Mouse (Mus musculus) brain, embryonic 18.5 days (tissue): ENCODE data around the gene E2f2.

Source experiments
- DNase-seq: peaks from one replicate; pipeline ENCODE4 v3.0.0-alpha.2; 2012; ENCODE audit warnings: low read depth, low spot score

The E2f2 gene

DNA sequence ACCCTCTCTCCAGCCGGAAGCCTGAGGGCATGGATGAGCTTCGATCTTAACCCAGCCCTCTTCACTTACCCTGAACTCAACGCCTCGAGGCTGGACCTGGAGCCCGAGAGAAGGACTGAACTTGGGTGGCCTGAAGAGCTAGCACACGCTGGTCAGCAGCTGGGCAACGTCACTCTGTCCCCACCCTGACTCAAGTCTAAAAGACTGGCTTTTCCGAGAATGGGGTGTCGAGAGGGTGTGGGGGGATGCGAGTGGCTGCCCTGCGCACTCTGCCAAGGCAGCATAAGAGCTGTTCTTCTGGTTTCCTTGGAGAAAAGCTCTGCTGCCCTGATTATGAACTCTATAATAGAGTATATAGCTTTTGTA is 27.3 kb upstream of the E2f2 start:
- no peak for DNase-seq

DNA sequence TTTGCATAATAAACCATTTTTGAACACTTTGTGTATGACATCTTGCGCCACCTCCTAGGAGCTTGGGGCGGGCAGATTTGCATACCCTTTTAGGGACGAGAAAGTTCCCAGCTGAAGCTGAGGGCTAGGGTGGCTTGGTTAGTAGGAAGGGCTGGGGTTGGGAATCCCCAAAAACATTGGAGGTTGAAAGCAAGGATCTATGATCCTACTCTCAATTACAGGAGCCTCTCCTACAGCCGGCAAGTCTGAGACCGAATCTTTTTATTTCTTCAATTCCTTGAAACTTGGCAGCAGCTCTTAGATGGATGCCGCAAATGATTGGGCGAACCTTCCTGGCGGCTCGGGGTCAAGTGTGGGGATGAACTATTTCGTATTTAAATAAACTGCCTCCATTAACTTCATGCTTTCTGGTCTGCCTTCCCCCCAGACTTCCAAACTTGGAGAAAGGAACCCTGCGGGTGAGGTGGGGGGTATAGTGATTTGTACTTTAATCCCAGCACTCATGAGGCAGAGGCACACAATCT is 26.8 kb upstream of the E2f2 start:
- no peak for DNase-seq

DNA sequence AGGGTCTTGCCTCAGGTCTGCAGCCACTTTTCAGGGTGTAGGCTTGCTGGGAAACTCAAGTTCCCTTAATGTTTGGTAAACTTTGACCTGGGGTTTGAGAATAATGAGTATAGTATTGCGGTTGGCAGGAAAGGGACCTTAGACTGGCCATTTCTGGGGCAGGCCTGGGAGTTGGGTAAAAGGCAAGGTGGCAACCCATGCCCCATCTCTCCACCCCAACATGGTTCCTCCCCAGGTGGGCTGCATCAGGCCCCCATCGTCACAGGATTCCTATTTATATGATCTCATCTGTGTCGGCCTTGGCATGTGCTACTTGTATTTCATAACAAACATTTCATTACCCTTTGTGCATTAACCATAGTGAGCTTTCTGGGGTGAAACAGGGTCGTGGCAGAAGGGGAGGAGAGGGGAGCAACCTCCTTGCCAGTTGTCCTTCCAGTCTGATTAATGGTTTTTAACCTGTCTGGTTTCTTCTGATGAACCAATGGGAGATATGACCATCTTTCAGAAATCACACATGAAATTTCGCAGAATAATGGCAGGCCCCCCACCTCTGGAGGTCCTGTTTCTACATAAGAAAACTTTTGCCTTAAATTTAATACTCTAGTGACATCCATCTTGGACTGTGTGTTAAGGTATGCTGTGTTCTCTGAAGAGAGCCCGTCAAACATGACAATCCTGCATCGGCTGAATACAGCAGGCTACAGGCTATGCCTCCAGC is 26.0 kb upstream of the E2f2 start:
- no peak for DNase-seq

DNA sequence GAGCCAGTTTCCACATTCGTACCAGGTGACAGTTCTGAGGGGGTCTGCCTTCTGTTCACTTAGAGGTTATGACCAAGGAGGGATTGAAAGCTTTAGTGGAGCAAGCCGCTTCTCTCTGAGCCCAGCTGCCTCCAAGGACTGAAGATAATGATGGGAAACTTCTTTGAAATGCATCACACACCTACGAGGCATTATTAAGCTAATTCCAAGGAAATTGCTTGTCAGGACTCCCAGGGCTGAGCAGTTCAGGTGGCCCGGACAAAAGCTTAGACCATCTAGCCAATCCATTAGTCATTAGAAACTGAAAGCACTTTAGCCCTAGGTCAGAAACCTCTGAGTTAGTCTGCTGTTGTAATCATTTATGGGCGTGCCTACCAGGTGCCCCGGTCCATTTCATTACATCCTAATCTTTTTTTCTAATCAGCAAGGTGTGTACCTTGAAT is 25.5 kb upstream of the E2f2 start:
- DNase-seq = no peak

DNA sequence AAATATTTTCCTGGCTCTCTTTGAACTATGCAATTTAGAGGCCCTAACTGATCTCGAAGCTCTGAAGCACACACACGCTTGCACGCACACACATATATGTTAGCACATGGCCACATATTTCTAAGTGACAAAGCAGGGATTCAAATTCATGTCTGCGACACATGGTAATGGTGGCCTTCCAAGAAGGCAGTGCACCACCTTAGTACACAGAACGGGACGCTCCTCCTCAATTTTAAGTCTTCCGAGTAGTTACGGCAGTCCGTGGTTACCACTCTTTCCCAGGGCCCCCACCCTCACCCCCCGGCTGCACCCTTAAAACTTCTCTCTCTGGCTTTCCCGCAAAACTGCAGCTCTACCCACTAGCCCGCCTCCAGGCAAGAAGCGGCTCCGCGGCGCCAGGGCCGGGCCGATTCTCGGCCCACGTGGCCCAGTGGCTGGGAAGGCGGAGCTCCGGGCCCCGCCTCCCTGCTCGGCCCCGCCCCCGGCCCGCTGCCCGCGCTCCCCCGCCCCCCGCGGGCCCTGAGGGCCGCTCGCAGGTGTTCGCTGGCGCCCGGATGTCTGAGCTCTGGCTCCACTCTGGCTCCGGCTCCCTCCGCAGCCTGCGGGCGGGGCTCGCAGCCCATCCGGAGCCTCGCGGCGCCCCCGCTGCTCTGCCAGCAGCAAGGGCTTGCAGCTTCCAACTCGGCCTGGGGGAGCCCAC is 24.6 kb upstream of the E2f2 start:
- DNase-seq = no peak

DNA sequence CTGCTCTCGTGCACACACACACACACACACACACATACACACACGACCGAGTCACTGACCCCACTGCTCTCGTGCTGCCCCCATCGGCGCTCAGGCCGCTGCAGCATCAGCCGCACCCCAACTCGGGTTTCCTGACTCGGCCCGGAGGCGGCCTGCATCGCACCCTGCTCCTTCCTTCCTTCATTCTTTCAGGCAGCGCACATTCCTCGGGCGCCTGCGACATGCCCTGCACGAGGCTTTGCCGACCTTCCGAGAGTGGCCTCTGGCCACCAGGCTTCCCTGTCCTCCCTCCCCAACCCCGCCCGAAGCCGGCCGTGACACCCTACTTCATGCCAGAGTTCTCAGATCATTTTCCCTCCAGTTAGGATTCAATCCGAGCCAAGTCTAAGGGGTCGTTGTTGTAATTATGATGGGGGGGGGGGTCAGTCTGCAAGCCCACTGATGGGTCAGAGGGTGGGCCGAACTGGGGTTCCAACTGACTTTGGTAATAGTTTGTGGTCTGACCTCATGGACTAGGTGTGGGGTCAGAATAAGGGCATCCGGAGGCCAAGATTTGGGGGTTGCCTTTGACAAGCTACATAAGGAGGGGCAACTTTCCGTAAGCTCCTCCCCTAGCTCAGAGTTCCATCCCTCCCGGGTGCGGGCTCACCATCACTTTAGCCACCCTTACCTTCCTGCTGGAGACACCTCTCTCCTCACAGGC is 23.7 kb upstream of the E2f2 start:
- DNase-seq = no peak

DNA sequence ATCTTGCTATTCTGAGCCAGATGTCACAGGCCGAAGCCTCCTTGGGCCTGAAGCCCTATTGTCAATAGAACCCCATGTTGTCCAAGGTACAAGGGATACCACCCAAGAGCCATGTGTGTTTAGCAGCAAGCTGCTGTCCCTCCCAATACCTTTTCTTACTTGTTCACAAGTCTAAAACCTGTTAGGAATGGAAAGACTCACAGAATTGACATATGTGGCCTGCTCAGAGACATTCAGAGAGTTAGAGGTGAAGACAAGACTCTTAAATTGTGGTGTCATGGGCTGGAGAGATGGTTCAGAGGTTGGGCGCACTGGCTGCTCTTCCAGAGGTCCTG is 23.2 kb upstream of the E2f2 start:
- no peak for DNase-seq

DNA sequence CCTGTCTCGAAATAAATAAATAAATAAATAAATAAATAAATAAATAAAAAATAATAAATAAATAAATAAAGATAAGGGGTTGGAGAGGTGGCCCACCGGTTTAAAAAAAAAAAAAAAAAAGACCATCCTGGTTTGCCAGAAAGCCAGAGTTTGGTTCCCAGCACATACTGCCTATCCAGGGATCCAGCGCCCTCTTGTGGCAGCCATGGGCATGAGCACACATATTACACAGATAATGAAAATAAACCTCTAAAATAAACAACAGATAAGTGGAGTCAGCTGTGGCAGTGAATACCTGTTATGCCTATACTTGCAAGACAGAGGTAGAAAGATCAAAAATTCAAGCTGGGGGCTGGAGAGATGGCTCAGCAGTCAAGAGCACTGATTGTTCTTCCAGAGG is 22.5 kb upstream of the E2f2 start:
- DNase-seq = no peak

DNA sequence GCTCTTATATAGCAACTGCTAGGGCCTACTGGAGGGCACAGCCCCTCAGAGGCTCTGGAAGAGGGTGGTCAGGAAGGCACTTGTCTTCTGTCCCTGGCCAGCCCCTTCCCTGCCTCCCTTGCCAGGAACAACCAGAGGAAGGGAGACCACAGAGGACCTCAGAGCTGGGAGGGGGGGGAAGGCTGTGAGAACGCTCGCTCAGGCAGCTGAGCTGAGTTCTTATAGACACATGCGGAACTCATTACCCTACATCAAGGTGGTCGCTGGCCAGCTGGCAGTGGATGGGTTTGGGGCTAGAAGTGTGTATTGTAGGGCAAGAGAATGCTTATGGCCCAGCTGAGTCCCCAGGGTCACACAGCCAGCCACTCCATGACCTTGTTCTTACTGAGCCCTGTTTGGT is 21.6 kb upstream of the E2f2 start:
- DNase-seq = no peak

DNA sequence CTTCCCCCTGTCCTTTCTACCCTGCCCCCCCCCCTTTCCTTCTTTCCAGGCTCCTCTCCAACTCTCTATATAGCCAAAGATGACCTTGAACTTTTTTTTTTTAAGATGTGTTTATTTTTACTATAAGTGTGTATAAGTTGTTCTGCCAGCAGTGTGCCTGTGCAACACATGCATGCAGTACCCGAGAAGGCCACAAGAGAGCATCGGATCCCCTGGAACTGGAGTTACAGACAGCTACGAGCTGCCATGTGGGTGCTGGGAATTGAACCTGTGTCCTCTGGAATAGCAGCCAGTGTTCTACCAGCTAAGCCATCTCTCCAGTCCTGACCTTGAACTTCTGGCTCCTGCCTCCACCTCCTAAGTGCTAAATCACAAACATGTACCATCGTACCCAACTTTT is 19.4 kb upstream of the E2f2 start:
- no peak for DNase-seq

DNA sequence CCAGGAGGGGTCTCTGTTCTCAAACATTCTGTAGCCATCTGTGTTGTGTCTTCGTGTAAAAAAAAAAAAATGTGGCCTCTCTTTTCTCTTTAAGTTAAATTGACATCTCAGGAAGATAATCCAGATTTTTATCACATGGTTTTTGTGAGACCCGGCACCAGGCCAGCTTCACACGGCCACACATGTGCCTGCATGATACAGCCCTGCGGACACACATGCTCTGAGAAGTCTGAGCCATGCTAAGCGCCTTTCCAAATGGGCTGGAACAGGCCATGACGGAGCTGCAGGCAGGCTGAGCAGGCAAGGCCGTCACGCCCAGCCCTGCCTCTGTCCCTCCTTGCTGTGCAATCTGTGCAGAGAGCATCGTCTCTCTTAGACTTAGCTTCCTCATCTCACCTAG is 17.7 kb upstream of the E2f2 start:
- no peak for DNase-seq

DNA sequence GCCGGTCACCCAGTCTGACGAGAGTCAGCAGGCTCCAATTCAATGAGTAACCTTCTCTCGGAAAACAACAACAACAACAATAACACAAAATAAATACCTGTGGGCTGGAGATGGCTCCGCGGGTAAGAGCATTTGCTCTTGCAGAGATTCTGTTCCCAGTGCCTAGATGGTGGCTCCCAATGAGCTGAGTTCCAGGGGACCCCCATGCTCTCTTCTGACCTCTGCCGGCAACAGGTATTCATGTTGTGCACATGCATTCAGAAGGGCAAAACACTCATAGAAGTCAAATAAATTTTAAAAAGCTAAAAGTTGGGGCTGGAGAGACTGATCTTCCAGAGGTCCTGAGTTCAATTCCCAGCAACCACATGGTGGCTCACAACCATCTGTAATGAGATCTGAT is 13.7 kb upstream of the E2f2 start:
- no peak for DNase-seq

DNA sequence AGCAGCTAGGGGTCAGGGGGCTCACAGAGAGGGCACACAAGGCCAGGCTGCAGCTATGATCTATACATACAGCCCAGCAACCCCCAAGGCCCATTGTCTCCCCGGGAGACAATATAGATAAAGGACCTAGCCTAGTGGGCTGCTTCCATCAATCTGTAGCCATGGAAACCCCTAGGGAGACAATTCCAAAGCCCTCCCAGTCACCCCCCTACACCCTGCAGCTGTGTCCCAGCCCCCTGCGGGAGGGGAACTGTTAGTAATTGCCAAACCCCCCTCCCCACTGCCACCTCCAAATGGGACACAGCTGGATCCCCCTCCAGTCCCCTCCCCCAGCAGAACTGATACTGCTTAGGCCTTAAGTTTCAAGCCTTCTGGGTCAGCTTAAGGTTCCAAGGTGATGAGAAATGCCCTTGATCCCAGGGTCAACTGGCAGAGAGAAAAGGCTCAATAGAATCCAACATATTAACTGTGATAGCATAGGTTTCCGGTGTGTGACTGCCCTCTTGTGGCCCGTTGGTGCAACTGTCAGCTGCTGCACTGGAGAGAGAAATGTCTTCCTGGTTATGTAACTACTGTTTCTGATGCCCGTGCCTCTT is 12.3 kb upstream of the E2f2 start:
- peak; percentile 60 for DNase-seq

DNA sequence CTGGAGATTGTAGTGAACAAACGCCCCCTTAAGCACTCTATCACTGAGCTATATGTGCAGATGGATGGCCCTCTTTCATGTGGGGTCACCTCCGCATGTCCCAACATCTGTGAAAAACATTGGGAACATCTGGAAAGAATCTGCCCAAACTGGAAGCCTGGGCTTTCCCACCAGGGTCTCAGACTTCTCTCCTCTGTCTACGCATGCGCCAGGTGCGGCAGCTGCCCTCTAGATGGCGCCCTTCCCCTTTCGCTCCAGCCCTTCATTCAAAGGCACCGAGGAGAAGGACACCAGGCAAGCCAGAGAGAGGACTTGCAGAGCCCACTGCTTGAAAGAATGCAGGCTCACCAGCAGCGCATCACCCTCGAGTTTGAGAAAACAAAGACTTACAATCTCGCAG is 8.7 kb upstream of the E2f2 start:
- no peak for DNase-seq

DNA sequence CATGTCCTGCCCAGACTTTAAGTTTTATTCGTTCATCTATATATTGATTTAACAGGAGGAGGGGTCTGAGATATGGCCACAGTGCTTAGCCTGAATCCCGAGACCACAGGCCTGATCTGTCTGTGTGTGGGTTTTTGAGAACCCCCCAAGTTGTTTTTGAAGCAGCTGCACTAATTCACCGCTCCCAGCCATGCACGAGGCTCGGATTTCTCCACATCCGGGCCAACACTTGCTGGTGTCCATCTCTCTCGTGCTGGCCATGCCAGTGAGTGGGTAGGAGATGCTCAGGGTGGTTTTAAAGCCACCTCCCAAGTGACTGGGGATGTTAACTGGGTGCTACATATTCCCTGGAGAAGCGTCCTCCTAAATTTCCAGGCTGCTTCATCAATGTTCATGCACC is 7.2 kb upstream of the E2f2 start:
- DNase-seq = no peak

DNA sequence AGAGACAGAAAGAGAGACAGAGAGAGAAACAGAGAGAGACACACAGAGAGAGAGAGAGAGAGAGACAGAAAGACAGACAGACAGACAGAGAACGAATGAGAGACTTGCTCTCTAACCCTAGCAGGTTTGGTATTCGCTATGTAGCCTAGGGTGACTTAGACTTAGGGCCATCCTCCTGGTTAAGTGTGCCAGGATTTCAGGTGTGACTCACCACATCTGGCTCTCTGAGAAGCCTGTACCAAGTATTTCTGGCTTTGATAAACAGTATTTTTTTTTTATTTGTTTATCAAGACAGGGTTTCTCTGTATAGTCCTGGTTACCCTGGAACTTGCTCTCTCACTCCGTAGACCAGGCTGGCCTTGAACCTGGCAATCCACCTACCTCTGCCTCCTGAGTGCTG is 4.5 kb upstream of the E2f2 start:
- no peak for DNase-seq

DNA sequence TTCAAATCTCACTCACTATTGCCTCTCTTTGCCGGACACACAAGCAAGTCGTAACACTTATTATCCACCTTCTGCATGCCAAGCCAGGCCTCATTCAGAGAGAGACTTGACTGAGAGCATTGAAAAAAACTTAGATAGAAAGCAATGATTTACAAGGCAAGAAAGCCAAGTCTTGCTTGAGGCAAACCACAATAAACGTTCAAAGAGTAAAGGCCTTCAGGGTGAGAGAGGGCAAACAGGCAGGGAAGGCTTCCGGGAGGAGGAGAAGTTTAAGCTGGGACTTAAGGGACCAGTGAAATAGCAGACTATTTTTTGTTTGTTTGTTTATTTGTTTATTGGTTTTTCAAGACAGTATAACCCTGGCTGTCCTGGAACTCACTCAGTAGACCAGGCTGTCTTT is 1.8 kb upstream of the E2f2 start:
- no peak for DNase-seq

DNA sequence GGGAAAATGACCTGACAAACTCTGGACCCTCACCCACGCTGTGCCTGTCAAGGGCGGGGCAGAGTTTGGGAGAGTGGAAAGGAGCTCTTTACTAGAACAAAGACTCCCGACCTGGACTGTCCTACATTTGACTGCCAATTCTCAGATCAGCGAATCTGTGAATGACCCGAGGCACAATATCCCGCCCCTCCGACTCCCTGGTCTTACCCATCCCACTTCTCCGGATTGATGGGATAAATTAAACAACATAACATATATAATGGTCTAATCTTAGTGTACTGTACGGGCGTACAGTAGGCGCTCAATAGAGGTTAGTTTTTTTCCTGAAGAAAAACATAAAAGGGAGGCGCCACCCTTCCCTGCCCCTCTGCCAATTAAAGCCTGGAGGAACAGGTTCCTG is 739 bp upstream of the E2f2 start:
- DNase-seq = no peak

DNA sequence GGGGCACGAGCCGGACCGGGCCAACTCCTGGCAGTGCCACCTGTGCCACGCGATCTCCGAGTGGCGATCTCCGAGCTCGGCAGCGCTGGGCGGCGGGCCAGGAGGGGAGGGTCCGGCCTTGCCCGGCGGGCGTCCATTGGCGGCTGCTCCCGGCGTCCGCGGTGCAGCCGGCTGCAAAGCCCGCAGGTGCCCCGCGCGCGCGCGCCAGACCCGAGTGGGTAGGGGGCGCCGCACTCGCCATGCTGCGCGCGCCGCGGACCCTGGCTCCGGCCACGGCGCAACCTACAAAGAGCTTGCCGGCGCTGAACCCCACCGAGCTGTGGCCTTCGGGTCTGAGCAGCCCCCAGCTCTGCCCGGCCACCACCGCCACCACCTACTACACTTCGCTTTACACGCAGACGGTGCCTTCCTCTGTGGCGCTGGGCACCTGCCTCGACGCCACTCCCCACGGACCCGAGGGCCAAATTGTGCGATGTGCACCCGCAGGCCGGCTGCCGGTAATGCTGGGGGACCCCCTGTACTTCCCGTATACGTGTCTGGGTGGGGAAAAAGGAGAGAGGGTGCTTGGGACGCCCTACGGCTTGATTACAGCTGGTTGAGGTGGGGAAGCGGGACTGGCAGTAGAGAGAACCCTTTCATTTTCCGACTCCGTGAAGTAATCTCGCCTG is 482 bp downstream of the E2f2 start:
- DNase-seq = no peak

DNA sequence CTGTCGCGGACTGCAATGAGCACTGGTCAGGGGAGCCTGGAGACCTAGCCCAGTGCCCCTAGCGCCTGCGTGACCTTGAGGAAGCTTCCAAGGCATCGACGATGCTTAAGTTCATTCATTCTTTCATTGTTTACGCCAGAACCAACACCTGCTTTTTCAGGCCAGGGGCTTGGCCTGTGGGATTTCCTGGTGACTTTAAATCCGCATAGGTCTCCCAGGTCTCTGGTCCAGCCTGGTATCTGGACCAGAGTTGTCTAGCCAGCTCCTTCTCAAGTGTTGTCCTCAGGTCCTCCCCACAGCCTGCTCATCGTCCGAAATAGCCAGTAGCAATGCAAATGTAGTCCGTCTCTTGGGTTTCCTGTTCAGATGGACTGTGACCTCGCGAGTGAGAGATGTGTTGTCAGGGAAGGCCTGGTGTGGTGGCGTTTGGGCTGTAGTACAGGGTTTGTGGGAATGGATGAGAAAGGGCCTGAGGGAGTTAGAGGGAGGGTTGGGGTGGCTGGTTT is 1.1 kb downstream of the E2f2 start:
- DNase-seq = no peak
